Mouse (Mus musculus): ENCODE measurements around the gene Pparg.

Pparg gene

GRCm38 (mm10) chr6:115360776-115361605 is at the start of gene Pparg:
Pparg (plus strand) TSS chr6:115360951.
- DNase-seq: peak; percentile 32

GRCm38 (mm10) chr6:115312780-115313179 is 48.0 kb upstream of the Pparg start:
- DNase-seq: no peak

- DNase-seq: no peak
Observed at GRCm38 (mm10) chr6:115313235-115313738, 47.5 kb upstream of the Pparg start.

- DNase-seq: no peak
Observed at GRCm38 (mm10) chr6:115313910-115314309, 46.8 kb upstream of the Pparg start.

GRCm38 (mm10) chr6:115315770-115316169 is 45.0 kb upstream of the Pparg start:
- no peak for DNase-seq

GRCm38 (mm10) chr6:115316811-115317221 is 43.9 kb upstream of the Pparg start:
- DNase-seq: no peak

GRCm38 (mm10) chr6:115318811-115319210 is 41.9 kb upstream of the Pparg start:
- no peak for DNase-seq

- DNase-seq: no peak
Observed at GRCm38 (mm10) chr6:115319686-115320085, 41.1 kb upstream of the Pparg start.

- DNase-seq: no peak
Observed at GRCm38 (mm10) chr6:115320927-115321714, 39.6 kb upstream of the Pparg start.

GRCm38 (mm10) chr6:115321883-115322351 is 38.8 kb upstream of the Pparg start:
- DNase-seq: no peak

GRCm38 (mm10) chr6:115322956-115323355 is 37.8 kb upstream of the Pparg start:
- DNase-seq: no peak

- no peak for DNase-seq
Observed at GRCm38 (mm10) chr6:115330964-115331363, 29.8 kb upstream of the Pparg start.

- no peak for DNase-seq
Observed at GRCm38 (mm10) chr6:115333099-115333694, 27.6 kb upstream of the Pparg start.

- DNase-seq: no peak
Observed at GRCm38 (mm10) chr6:115335536-115335935, 25.2 kb upstream of the Pparg start.

- DNase-seq: no peak
Observed at GRCm38 (mm10) chr6:115340084-115340483, 20.7 kb upstream of the Pparg start.

- DNase-seq: no peak
Observed at GRCm38 (mm10) chr6:115343096-115343495, 17.7 kb upstream of the Pparg start.

- no peak for DNase-seq
Observed at GRCm38 (mm10) chr6:115343570-115343969, 17.2 kb upstream of the Pparg start.

GRCm38 (mm10) chr6:115344101-115344500 is 16.6 kb upstream of the Pparg start:
- DNase-seq: no peak

GRCm38 (mm10) chr6:115344513-115344912 is 16.2 kb upstream of the Pparg start:
- no peak for DNase-seq

GRCm38 (mm10) chr6:115345013-115345412 is 15.7 kb upstream of the Pparg start:
- no peak for DNase-seq

- DNase-seq: no peak
Observed at GRCm38 (mm10) chr6:115349641-115350464, 10.9 kb upstream of the Pparg start.
